Mouse (Mus musculus): Measurements from ENCODE around the gene Vax2.
A peak's percentile ranks its signal among the peaks of the same experiment; 100 is the strongest.

Gene Vax2

GRCm38 (mm10) chr6:83762344-83762743 lies 51.3 kb downstream of the Vax2 start, which contains the start of gene Ankrd53:
Gene Ankrd53 (plus strand): TSS chr6:83762644.
- DNase-seq (ENCODE audit: low read depth, low spot score) = no peak

GRCm38 (mm10) chr6:83762880-83763431 lies 51.9 kb downstream of the Vax2 start:
- DNase-seq (ENCODE audit: low read depth, low spot score) = peak; percentile 38

GRCm38 (mm10) chr6:83766982-83767381 lies 55.9 kb downstream of the Vax2 start:
- DNase-seq (ENCODE audit: low read depth, low spot score) = no peak

GRCm38 (mm10) chr6:83768485-83768884 lies 57.4 kb downstream of the Vax2 start:
- DNase-seq (ENCODE audit: low read depth, low spot score) = no peak

GRCm38 (mm10) chr6:83774126-83774525 lies 63.1 kb downstream of the Vax2 start:
- no peak for DNase-seq (ENCODE audit: low read depth, low spot score)

GRCm38 (mm10) chr6:83774781-83775563 lies 63.9 kb downstream of the Vax2 start:
- peak; percentile 17 for DNase-seq (ENCODE audit: low read depth, low spot score)

GRCm38 (mm10) chr6:83775638-83776293 lies 64.7 kb downstream of the Vax2 start, which contains the start of gene Tex261:
Gene Tex261 (minus strand): TSS chr6:83775813.
- DNase-seq (ENCODE audit: low read depth, low spot score) = peak; percentile 94

GRCm38 (mm10) chr6:83778306-83778705 lies 67.2 kb downstream of the Vax2 start:
- no peak for DNase-seq (ENCODE audit: low read depth, low spot score)

GRCm38 (mm10) chr6:83779026-83779425 lies 68.0 kb downstream of the Vax2 start:
- DNase-seq (ENCODE audit: low read depth, low spot score) = peak; percentile 79

- no peak for DNase-seq (ENCODE audit: low read depth, low spot score)
Observed at GRCm38 (mm10) chr6:83786426-83786825, 75.4 kb downstream of the Vax2 start.
